Mouse (Mus musculus): ENCODE results near the gene Kif1b.

DNA sequence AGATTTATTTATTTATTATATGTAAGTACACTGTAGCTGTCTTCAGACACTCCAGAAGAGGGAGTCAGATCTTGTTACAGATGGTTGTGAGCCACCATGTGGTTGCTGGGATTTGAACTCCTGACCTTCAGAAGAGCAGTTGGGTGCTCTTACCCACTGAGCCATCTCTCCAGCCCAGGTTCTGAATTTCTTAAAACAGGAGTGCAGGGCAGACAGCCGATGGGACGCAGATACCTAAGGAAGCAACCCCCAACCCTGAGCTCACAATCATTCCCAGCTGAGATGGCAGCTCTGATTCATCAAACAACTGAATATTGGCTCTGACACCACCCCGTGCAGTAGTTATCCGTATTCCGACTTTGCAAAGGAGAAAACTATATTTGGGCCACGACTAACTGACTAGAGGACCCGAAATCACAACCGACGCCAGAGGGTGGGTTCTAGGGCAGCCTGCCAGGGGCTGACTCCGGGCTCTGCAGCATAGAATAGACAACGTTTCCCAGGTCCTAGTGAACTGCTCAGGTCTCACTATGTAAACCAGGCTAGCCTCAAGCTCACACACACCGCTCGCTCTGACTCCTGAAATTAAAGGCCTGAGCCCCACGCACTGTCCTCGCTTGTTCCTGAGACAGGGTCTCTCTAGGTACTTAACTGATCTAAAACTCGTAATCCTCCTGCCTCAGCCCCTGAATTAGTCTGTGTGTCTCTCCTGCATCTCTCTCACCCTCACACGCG is 171.2 kb downstream of the Kif1b start:
- TF ChIP-seq ZC3H11A (IDR thresholded peaks at IDR 0.05; ENCODE audit: low read depth, low read length), result no peak
- no peak for TF ChIP-seq POLR2AphosphoS2 (IDR thresholded peaks at IDR 0.05; ENCODE audit: low read length)
- TF ChIP-seq MAFK (IDR thresholded peaks at IDR 0.05; ENCODE audit: borderline replicate concordance, low read depth, low read length), result no peak
- no peak for TF ChIP-seq USF1 (IDR thresholded peaks at IDR 0.05; ENCODE audit: low read depth, low read length)
- TF ChIP-seq POLR2A (IDR thresholded peaks at IDR 0.05; ENCODE audit: control insufficient read depth in 1 of 2, insufficient read depth in 1 of 2, low read depth in 1 of 2, low read length in 2 of 2, poor library complexity in 1 of 2), result no peak
- no peak for TF ChIP-seq ETS1 (IDR thresholded peaks at IDR 0.05; ENCODE audit: low read depth, low read length)
- TF ChIP-seq HCFC1 (IDR thresholded peaks at IDR 0.05; ENCODE audit: low read depth, low read length), result no peak
- no peak for TF ChIP-seq TCF12 (IDR thresholded peaks at IDR 0.05; ENCODE audit: low read depth, low read length)
- TF ChIP-seq GATA1 (IDR thresholded peaks at IDR 0.05; ENCODE audit: low read depth, low read length), result no peak
